Mouse (Mus musculus) neural tube, embryonic 15.5 days (tissue): Measurements from ENCODE around the gene Gspt2. TPM values are rescaled to one million over a fixed set of nuclear protein-coding genes. Genes with fewer than 3 reads are reported as not detected.
A peak's percentile ranks its signal among the peaks of the same experiment; 100 is the strongest.
"Not testable (repeated sequence)": the region's sequence is repeated elsewhere in the genome, so short reads cannot be mapped to it uniquely, and the experiment has no call there.

ENCODE experiments used
- ATAC-seq: fragments of 200-750 bp; cut with Nextera tagmentation; 2 replicates; pipeline ENCODE4 v1.8.0; 2017; ENCODE audit warnings: mild to moderate bottlenecking, moderate TSS enrichment, moderate library complexity; ENCODE audit not compliant: low FRiP score
- H3K27ac ChIP-seq: fragments of 300-500 bp; sonication (generic); replicated peaks from 2 replicates; pipeline ENCODE4 v1.5.1; 2015; ENCODE audit warnings: mild to moderate bottlenecking, inconsistent platforms
- H3K27me3 ChIP-seq: fragments of 300-500 bp; sonication (generic); replicated peaks from 2 replicates; pipeline ENCODE4 v1.6.1; 2015; ENCODE audit warnings: inconsistent platforms
- H3K36me3 ChIP-seq: fragments of 300-500 bp; sonication (generic); 2 replicates; pipeline ENCODE4 v1.6.1; 2015; ENCODE audit warnings: inconsistent platforms
- H3K4me1 ChIP-seq: fragments of 300-500 bp; sonication (generic); 2 replicates; pipeline ENCODE4 v1.6.1; 2015; ENCODE audit warnings: inconsistent platforms
- H3K4me2 ChIP-seq: fragments of 300-500 bp; sonication (generic); 2 replicates; pipeline ENCODE4 v1.6.1; 2015; ENCODE audit warnings: inconsistent platforms, mild to moderate bottlenecking, moderate library complexity
- H3K4me3 ChIP-seq: fragments of 300-500 bp; sonication (generic); replicated peaks from 2 replicates; pipeline ENCODE4 v1.5.1; 2015; ENCODE audit warnings: mild to moderate bottlenecking, inconsistent platforms
- H3K9ac ChIP-seq: fragments of 300-500 bp; sonication (generic); replicated peaks from 2 replicates; pipeline ENCODE4 v1.6.1; 2015; ENCODE audit warnings: mild to moderate bottlenecking, inconsistent platforms
- H3K9me3 ChIP-seq: fragments of 300-500 bp; sonication (generic); replicated peaks from 2 replicates; pipeline ENCODE4 v1.6.1; 2016; ENCODE audit warnings: inconsistent platforms
- WGBS: fragments of 180-500 bp; shearing (Covaris S2); methylation state at CpG from one replicate; pipeline ENCODE4 v1.1.7; 2015; ENCODE audit warnings: mixed read lengths; 5-methylcytosine and 5-hydroxymethylcytosine counted together
- polyA plus RNA-seq: library from polyadenylated mRNA; unstranded; fragments of >200 nt; fragmentation: Nextera tagmentation; extraction: Ambion mirVana; gene quantifications from 2 replicates; pipeline ENCODE4 v1.2.1, GENCODE M21; 2015

The Gspt2 gene
- polyA plus RNA-seq: 21.8 and 23.5 TPM in 2 replicates

- peaks cover 7% of the 10 kb centered on the region; the same call in 1 of the 2 replicates for H3K27me3 ChIP-seq
- 23% methylated on average over 53 of the region's 53 CpGs for WGBS
- no peaks in the 10 kb centered on the region for H3K36me3 ChIP-seq
These were observed at the start of gene Gspt2 for GRCm38 (mm10) chrX:94635961-94636563. TSS of gene Gspt2 (plus strand) at chrX:94636069.

GRCm38 (mm10) chrX:94624835-94625803, 10.8 kb upstream of the Gspt2 start:
- H3K4me1 ChIP-seq: no peaks in the 10 kb centered on the region
- ATAC-seq: peak; percentile 99
- H3K36me3 ChIP-seq: no peaks in the 10 kb centered on the region
- H3K4me3 ChIP-seq: peak overlapping the region; percentile 21; the same call in 1 of the 2 replicates
- H3K4me2 ChIP-seq: peak overlapping the region; percentile 44
- WGBS: 35% methylated on average over 13 of the region's 13 CpGs
- peak overlapping the region; percentile 64 for H3K27ac ChIP-seq
- H3K9me3 ChIP-seq: no peaks in the 10 kb centered on the region
- no peak overlapping the region for H3K9ac ChIP-seq
- H3K27me3 ChIP-seq: peaks cover 5% of the 10 kb centered on the region; the same call in 1 of the 2 replicates

More at GRCm38 (mm10) chrX:94635961-94636563, at the start of gene Gspt2:
- Histone ChIP-seq H3K4me2 (peak within 1 kb of the TSS; percentile 57), H3K4me3 (peak within 1 kb of the TSS; percentile 61), H3K9ac (peak within 1 kb of the TSS; percentile 67), H3K9me3 (no peaks in the 10 kb centered on the region), H3K4me1 (peaks cover 12% of the 10 kb centered on the region), H3K27ac (peak within 1 kb of the TSS; percentile 80)
- peak; percentile 97 for ATAC-seq

GRCm38 (mm10) chrX:94636911-94637310, 1.0 kb downstream of the Gspt2 start:
- 66% methylated on average over 8 of the region's 8 CpGs for WGBS
- H3K9ac ChIP-seq: peak overlapping the region; percentile 67; the same call in 1 of the 2 replicates
- H3K4me1 ChIP-seq: peaks cover 12% of the 10 kb centered on the region
- peak overlapping the region; percentile 57 for H3K4me2 ChIP-seq
- H3K27me3 ChIP-seq: peaks cover 7% of the 10 kb centered on the region; the same call in 1 of the 2 replicates
- H3K27ac ChIP-seq: no peak overlapping the region
- H3K36me3 ChIP-seq: no peaks in the 10 kb centered on the region
- peak overlapping the region; percentile 61 for H3K4me3 ChIP-seq
- no peaks in the 10 kb centered on the region for H3K9me3 ChIP-seq
- no peak for ATAC-seq

- Histone ChIP-seq H3K36me3 (no peaks in the 10 kb centered on the region), H3K27me3 (no peaks in the 10 kb centered on the region), H3K9me3 (no peaks in the 10 kb centered on the region), H3K4me1 (no peaks in the 10 kb centered on the region), H3K4me3 (no peak overlapping the region), H3K4me2 (no peak overlapping the region), H3K9ac (no peak overlapping the region), H3K27ac (no peak overlapping the region)
- no peak for ATAC-seq
These were observed 12.7 kb downstream of the Gspt2 start for GRCm38 (mm10) chrX:94648541-94648940.

- Histone ChIP-seq H3K4me2 (no peak overlapping the region), H3K9me3 (no peaks in the 10 kb centered on the region), H3K27ac (no peak overlapping the region), H3K9ac (no peak overlapping the region), H3K27me3 (no peaks in the 10 kb centered on the region), H3K4me1 (no peaks in the 10 kb centered on the region), H3K4me3 (no peak overlapping the region), H3K36me3 (no peaks in the 10 kb centered on the region)
- no peak for ATAC-seq
- WGBS: 39% methylated on average over 2 of the region's 2 CpGs
These were observed 21.9 kb downstream of the Gspt2 start for GRCm38 (mm10) chrX:94657734-94658133.

GRCm38 (mm10) chrX:94670814-94671213, 34.9 kb downstream of the Gspt2 start:
- Histone ChIP-seq H3K4me1 (no peaks in the 10 kb centered on the region), H3K9me3 (no peaks in the 10 kb centered on the region), H3K36me3 (no peaks in the 10 kb centered on the region), H3K27me3 (no peaks in the 10 kb centered on the region), H3K4me3 (no peak overlapping the region), H3K27ac (no peak overlapping the region), H3K4me2 (no peak overlapping the region), H3K9ac (no peak overlapping the region)
- WGBS: 36% methylated on average over 4 of the region's 4 CpGs
- no peak for ATAC-seq

- H3K36me3 ChIP-seq: no peaks in the 10 kb centered on the region
- H3K27ac ChIP-seq: no peak overlapping the region
- no peaks in the 10 kb centered on the region for H3K27me3 ChIP-seq
- H3K4me2 ChIP-seq: no peak overlapping the region
- H3K9me3 ChIP-seq: no peaks in the 10 kb centered on the region
- no peaks in the 10 kb centered on the region for H3K4me1 ChIP-seq
- no peak overlapping the region for H3K9ac ChIP-seq
- no peak overlapping the region for H3K4me3 ChIP-seq
- ATAC-seq: no peak
- 42% methylated on average over 4 of the region's 4 CpGs for WGBS
These were observed 39.1 kb downstream of the Gspt2 start for GRCm38 (mm10) chrX:94674977-94675376.

GRCm38 (mm10) chrX:94681581-94681980, 45.7 kb downstream of the Gspt2 start:
- no CpG with 5 or more reads among the region's 2 CpGs for WGBS
- not testable (repeated sequence) for H3K4me2 ChIP-seq, H3K9me3 ChIP-seq, H3K36me3 ChIP-seq, H3K9ac ChIP-seq, ATAC-seq, H3K4me3 ChIP-seq, H3K27me3 ChIP-seq, H3K27ac ChIP-seq, H3K4me1 ChIP-seq

GRCm38 (mm10) chrX:94689593-94689992, 53.7 kb downstream of the Gspt2 start:
- not testable (repeated sequence) for H3K4me3 ChIP-seq, H3K4me1 ChIP-seq, H3K27me3 ChIP-seq, H3K4me2 ChIP-seq, H3K36me3 ChIP-seq, H3K27ac ChIP-seq, H3K9me3 ChIP-seq, H3K9ac ChIP-seq
- ATAC-seq: peak; percentile 91
- WGBS: 70% methylated on average over 5 of the region's 5 CpGs
